Mouse (Mus musculus) kidney, adult 2 months (tissue): ENCODE data around the gene Apol11b.
"Not testable (repeated sequence)": the region's sequence is repeated elsewhere in the genome, so short reads cannot be mapped to it uniquely, and the experiment has no call there.

Source experiments
- CTCF ChIP-seq: fragments of 200-500 bp; conservative IDR thresholded peaks from 2 replicates; pipeline ENCODE4 v1.5.1; 2011; ENCODE audit warnings: low read depth, mild to moderate bottlenecking, control low read depth, low read length, moderate library complexity, mixed read lengths; ENCODE audit not compliant: insufficient read depth, insufficient read length
- POLR2A ChIP-seq: fragments of 200-500 bp; IDR thresholded peaks from one replicate; pipeline ENCODE4 v1.6.1; 2011; ENCODE audit warnings: low read depth, low read length, control low read depth

DNA sequence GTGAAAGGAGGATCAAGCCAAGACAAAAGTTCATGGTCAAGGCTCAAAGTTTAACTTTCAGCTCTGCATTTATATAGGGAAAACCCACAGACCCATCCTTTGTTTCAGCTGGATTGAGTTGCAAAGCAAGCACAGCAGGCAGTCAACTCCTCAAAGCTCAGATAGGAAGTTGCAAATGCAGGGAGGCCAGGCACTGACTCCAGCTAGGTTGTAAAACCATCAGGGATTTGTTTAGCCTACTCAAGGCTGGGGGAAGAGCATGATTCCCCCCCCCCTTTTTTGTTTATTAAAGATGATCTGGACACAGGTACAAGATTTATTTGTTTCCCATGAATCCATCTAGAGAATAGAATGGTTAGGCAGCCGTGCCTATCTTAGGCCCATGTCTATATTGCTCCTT is 31.0 kb upstream of the Apol11b start:
- not testable (repeated sequence) for TF ChIP-seq CTCF, POLR2A
